Mouse (Mus musculus): ENCODE measurements around the gene Adam19. TPM values are rescaled to one million over a fixed set of nuclear protein-coding genes. Genes with fewer than 3 reads are reported as not detected.

Adam19 gene
- polyA plus RNA-seq, 1 experiment from 2014 or later = 10.7 TPM

DNA sequence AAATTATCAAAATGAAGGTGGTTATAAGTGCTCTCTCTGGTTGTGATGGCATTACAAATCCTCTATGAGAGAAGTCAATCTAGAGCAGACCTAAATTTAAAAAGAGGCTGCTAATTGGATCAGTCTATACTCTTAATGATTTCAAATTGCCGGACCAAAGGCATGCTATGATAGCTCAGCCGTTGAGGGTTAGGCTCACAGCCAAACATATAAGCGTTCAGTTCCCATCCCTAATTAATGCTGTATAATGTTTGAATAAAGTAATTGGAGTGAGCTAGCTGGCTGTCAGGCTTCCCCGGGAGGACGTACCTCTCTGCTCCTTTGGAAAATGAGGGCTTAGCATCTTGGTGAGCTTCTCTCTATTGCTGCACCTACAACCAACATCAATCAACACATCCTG, 53.4 kb downstream of the Adam19 start:
- H3K27me3 ChIP-seq (ENCODE audit: poor library complexity, severe bottlenecking) = no peaks in the 10 kb centered on the region
- DNase-seq (ENCODE audit: extremely low spot score, low spot score) = no peak
- 90% methylated on average over 5 of the region's 5 CpGs for WGBS
- no peaks in the 10 kb centered on the region for H3K9me3 ChIP-seq
- H3K27ac ChIP-seq = no peak overlapping the region
- H3K4me1 ChIP-seq = no peaks in the 10 kb centered on the region
- H3K36me3 ChIP-seq (replicated peaks) = 0 out of 2 replicates have a peak, but pooled peaks cover 2% of the 10 kb centered on the region
- H3K4me3 ChIP-seq = no peak overlapping the region

DNA sequence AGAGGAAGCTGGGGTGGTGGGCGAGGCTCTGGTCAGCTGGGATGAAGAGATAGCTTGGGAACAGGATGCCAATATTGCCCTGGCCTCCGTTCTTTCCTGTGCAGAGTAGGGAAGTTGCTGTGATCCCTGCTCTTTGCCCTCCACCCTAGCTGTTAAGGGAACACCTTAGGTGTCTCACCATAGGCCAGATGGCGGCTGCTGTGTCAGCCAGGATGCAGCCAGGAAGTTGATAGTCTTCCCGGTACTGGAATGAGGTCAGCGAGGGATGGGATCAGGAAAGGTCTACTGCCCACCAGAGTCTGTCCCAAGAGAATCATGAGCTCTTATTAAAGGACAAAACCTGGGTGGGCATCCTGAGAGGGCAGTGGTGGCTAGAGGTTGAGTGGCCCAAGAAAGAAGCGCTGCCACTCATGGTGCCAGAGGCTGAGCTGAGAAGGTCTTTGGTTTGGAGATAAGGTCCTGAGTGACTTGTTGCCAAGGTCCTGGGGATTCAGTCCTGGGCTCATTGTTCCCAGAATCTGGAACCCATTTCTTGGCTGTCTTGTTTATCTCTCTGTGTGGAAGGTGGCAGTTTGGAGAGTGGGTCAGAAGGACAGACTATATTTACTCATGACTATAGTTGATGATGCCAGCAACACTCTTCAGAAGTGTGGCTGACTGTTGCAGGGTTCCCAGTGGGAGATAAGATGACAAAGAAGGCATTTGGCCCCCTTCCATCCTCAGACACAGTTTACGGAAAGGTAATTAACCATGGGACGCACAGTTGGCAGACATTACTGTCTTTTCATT, 54.6 kb downstream of the Adam19 start:
- Histone ChIP-seq H3K4me3 (no peak overlapping the region), H3K27ac (no peak overlapping the region), H3K4me1 (0 out of 2 replicates have a peak, but pooled peaks cover 4% of the 10 kb centered on the region), H3K9me3 (no peaks in the 10 kb centered on the region), H3K27me3 (ENCODE audit: poor library complexity, severe bottlenecking) (no peaks in the 10 kb centered on the region), H3K36me3 (replicated peaks) (0 out of 2 replicates have a peak, but pooled peaks cover 2% of the 10 kb centered on the region)
- 88% methylated on average over 8 of the region's 8 CpGs for WGBS
- DNase-seq (ENCODE audit: extremely low spot score, low spot score) = no peak

- H3K27me3 ChIP-seq (ENCODE audit: poor library complexity, severe bottlenecking) = no peaks in the 10 kb centered on the region
- no peak for DNase-seq (ENCODE audit: extremely low spot score, low spot score)
- no peaks in the 10 kb centered on the region for H3K9me3 ChIP-seq
- 0 out of 2 replicates have a peak, but pooled peaks cover 2% of the 10 kb centered on the region for H3K36me3 ChIP-seq (replicated peaks)
- 0 out of 2 replicates have a peak, but pooled peaks cover 4% of the 10 kb centered on the region for H3K4me1 ChIP-seq
- WGBS = 93% methylated on average over 1 of the region's 1 CpGs
- H3K27ac ChIP-seq = no peak overlapping the region
- no peak overlapping the region for H3K4me3 ChIP-seq
Observed at GRCm38 (mm10) chr11:46110945-46111287, 55.1 kb downstream of the Adam19 start.

DNA sequence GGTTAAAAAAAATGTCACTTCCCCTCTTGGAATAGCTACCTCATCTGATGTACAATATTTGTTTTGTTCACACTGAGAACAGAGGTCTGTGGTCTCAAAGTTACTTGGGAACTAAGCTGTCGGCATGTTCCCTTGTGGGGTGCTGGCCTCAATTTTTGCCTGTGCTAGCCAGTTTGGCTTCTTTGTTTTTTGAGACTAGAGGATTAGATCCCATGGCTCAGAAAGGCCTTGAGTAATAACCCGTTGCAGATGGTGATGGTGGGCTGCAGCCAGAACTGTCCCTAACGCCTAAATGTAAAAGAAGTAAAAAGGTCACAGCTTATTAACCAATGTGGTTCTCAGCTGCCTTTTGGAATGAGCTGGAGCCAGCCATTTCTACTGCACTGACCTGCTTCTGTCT, 57.4 kb downstream of the Adam19 start:
- Histone ChIP-seq H3K27me3 (ENCODE audit: poor library complexity, severe bottlenecking) (no peaks in the 10 kb centered on the region), H3K4me3 (no peak overlapping the region), H3K9me3 (no peaks in the 10 kb centered on the region), H3K27ac (no peak overlapping the region), H3K4me1 (0 out of 2 replicates have a peak, but pooled peaks cover 4% of the 10 kb centered on the region), H3K36me3 (replicated peaks) (no peaks in the 10 kb centered on the region)
- DNase-seq (ENCODE audit: extremely low spot score, low spot score) = no peak
- WGBS = 85% methylated on average over 3 of the region's 3 CpGs

GRCm38 (mm10) chr11:46114221-46114620, 58.4 kb downstream of the Adam19 start:
- WGBS = 91% methylated on average over 7 of the region's 7 CpGs
- DNase-seq (ENCODE audit: extremely low spot score, low spot score) = no peak

GRCm38 (mm10) chr11:46115011-46115410, 59.2 kb downstream of the Adam19 start:
- no peak overlapping the region for H3K4me3 ChIP-seq
- no peak for DNase-seq (ENCODE audit: extremely low spot score, low spot score)
- H3K36me3 ChIP-seq (replicated peaks) = no peaks in the 10 kb centered on the region
- no peaks in the 10 kb centered on the region for H3K27me3 ChIP-seq (ENCODE audit: poor library complexity, severe bottlenecking)
- no peaks in the 10 kb centered on the region for H3K9me3 ChIP-seq
- 68% methylated on average over 4 of the region's 4 CpGs for WGBS
- no peak overlapping the region for H3K27ac ChIP-seq
- peaks cover 13% of the 10 kb centered on the region; the same call in 1 of the 2 replicates for H3K4me1 ChIP-seq

More at GRCm38 (mm10) chr11:46114221-46114620, 58.4 kb downstream of the Adam19 start:
- no peaks in the 10 kb centered on the region for H3K36me3 ChIP-seq (replicated peaks)
- H3K4me3 ChIP-seq = no peak overlapping the region
- no peaks in the 10 kb centered on the region for H3K9me3 ChIP-seq
- 0 out of 2 replicates have a peak, but pooled peaks cover 7% of the 10 kb centered on the region for H3K4me1 ChIP-seq
- H3K27me3 ChIP-seq (ENCODE audit: poor library complexity, severe bottlenecking) = no peaks in the 10 kb centered on the region
- no peak overlapping the region for H3K27ac ChIP-seq

DNA sequence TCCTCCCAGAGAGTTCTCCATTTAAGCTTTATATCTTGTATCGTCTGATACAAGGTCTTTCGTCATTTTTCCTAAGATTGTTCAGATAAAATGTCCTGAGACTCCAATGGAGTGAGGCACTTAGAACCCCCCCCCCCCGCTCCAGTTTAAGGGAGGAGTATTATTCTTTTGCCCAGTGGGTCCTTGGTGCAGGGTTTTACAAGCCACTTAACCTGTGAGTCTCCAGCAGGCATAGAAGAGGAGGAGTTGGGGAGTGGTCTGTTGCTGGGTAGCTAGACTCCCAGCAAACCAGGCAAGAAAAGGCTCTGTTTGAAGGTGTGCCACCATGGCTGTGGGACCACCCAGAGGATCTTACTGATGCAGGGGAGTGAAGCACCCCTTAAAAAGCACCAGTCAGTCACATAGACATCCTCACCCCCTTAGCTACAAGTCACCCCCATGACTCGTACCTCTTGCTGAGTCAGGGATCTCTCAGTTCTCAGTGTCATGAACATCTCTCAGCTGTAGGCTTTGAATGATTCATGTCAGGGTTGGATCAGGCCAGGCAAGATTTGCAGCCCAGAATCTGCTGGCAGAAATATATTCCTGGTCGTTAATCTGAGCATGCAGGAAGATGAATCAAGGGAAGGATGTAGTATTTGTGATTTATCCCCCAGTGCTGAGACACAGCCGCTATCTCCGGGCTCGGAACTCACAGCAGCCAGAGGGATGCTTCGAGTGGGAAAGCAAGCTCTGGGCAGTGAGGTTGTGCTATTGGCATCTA, 59.8 kb downstream of the Adam19 start:
- Histone ChIP-seq H3K27me3 (ENCODE audit: poor library complexity, severe bottlenecking) (no peaks in the 10 kb centered on the region), H3K9me3 (no peaks in the 10 kb centered on the region), H3K27ac (no peak overlapping the region), H3K4me3 (no peak overlapping the region), H3K36me3 (replicated peaks) (no peaks in the 10 kb centered on the region), H3K4me1 (peaks cover 13% of the 10 kb centered on the region; the same call in 1 of the 2 replicates)
- 88% methylated on average over 9 of the region's 9 CpGs for WGBS
- DNase-seq (ENCODE audit: extremely low spot score, low spot score) = no peak

DNA sequence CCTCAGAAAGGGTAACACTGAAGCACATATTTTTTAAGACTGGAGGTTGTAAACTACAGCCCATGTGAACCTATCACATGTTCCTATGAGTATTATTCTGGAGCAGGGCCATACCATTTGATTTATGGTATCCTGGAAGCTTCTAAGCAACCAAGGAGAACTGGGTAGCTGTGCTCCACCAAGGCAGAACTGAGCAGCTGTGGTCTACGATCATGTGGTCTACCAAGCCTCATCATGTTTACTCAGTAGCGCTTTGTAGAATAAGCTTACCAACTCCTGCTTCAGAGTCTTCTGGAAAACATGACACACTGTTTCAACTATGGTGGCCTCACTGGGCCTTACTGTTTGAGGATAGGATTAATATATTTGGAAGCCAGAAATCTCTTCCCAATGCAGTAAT, 60.7 kb downstream of the Adam19 start:
- DNase-seq (ENCODE audit: extremely low spot score, low spot score) = no peak
- Histone ChIP-seq H3K27ac (no peak overlapping the region), H3K36me3 (replicated peaks) (0 out of 2 replicates have a peak, but pooled peaks cover 2% of the 10 kb centered on the region), H3K4me3 (no peak overlapping the region), H3K4me1 (peaks cover 13% of the 10 kb centered on the region; the same call in 1 of the 2 replicates), H3K9me3 (no peaks in the 10 kb centered on the region), H3K27me3 (ENCODE audit: poor library complexity, severe bottlenecking) (no peaks in the 10 kb centered on the region)
- 95% methylated on average over 2 of the region's 2 CpGs for WGBS

GRCm38 (mm10) chr11:46119624-46120023, 63.8 kb downstream of the Adam19 start:
- H3K4me1 ChIP-seq = peaks cover 13% of the 10 kb centered on the region; the same call in 1 of the 2 replicates
- H3K4me3 ChIP-seq = no peak overlapping the region
- no peaks in the 10 kb centered on the region for H3K27me3 ChIP-seq (ENCODE audit: poor library complexity, severe bottlenecking)
- H3K9me3 ChIP-seq = no peaks in the 10 kb centered on the region
- 22% methylated on average over 4 of the region's 4 CpGs for WGBS
- no peak overlapping the region for H3K27ac ChIP-seq
- H3K36me3 ChIP-seq (replicated peaks) = 0 out of 2 replicates have a peak, but pooled peaks cover 10% of the 10 kb centered on the region
- DNase-seq (ENCODE audit: extremely low spot score, low spot score) = no peak

GRCm38 (mm10) chr11:46120084-46120483, 64.3 kb downstream of the Adam19 start:
- WGBS = 84% methylated on average over 10 of the region's 10 CpGs

DNA sequence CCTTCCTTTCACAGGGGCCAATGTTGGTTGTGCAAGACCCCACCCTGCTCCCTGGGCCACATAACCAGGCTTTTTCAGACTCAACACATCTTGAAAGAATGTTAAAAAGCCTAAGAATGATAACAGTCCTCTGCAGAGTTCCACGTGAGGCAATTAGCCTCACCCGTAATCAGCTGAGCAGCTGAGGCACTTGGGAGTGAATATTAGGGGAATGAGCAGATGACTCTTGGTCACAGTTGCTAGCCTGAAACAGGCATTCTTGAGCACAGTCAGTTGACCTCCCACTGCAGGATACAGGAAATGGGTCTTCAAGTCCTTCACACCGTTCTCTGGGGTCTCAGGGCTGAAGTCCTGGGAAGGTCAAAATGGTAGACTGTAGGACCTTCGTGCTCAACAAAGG, 65.9 kb downstream of the Adam19 start:
- WGBS = 88% methylated on average over 4 of the region's 4 CpGs
- no peaks in the 10 kb centered on the region for H3K27me3 ChIP-seq (ENCODE audit: poor library complexity, severe bottlenecking)

More at GRCm38 (mm10) chr11:46120084-46120483, 64.3 kb downstream of the Adam19 start:
- Histone ChIP-seq H3K4me3 (no peak overlapping the region), H3K27me3 (ENCODE audit: poor library complexity, severe bottlenecking) (no peaks in the 10 kb centered on the region), H3K4me1 (peaks cover 9% of the 10 kb centered on the region; the same call in 1 of the 2 replicates), H3K9me3 (no peaks in the 10 kb centered on the region), H3K27ac (0 out of 2 replicates have a peak overlapping the region, but pooled peaks have one; percentile 35), H3K36me3 (replicated peaks) (0 out of 2 replicates have a peak, but pooled peaks cover 10% of the 10 kb centered on the region)
- DNase-seq (ENCODE audit: extremely low spot score, low spot score) = no peak

DNA sequence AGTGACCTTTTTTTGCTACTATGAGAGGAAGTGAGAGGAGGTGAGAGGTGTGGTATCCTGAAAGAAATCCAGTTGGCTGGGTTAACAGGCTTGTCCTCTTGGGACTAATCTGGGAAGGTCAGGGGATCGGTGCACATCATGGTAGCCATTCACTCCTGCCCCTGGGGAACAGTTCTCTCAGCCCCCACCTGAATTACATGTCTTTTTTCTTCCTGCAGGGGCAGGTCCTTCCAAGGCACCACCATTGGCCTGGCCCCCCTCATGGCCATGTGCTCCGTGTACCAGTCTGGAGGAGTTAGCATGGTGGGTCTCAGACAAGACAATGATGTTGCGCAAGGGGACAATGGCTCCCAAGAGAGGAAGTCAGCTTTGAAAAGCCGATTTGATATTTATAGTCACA, 67.1 kb downstream of the Adam19 start:
- Histone ChIP-seq H3K36me3 (replicated peaks) (peaks cover 10% of the 10 kb centered on the region; the same call in 1 of the 2 replicates), H3K27ac (no peak overlapping the region), H3K9me3 (no peaks in the 10 kb centered on the region), H3K4me3 (no peak overlapping the region), H3K4me1 (peaks cover 9% of the 10 kb centered on the region; the same call in 1 of the 2 replicates), H3K27me3 (ENCODE audit: poor library complexity, severe bottlenecking) (no peaks in the 10 kb centered on the region)
- no peak for DNase-seq (ENCODE audit: extremely low spot score, low spot score)
- 95% methylated on average over 4 of the region's 4 CpGs for WGBS

More for the DNA sequence above, 65.9 kb downstream of the Adam19 start:
- H3K4me1 ChIP-seq = peaks cover 9% of the 10 kb centered on the region; the same call in 1 of the 2 replicates
- 0 out of 2 replicates have a peak, but pooled peaks cover 10% of the 10 kb centered on the region for H3K36me3 ChIP-seq (replicated peaks)
- no peaks in the 10 kb centered on the region for H3K9me3 ChIP-seq
- no peak overlapping the region for H3K4me3 ChIP-seq
- no peak overlapping the region for H3K27ac ChIP-seq
- DNase-seq (ENCODE audit: extremely low spot score, low spot score) = no peak

Data from forebrain, embryonic 10.5 days (tissue).